Mouse (Mus musculus) kidney, embryonic 16.5 days (tissue): ENCODE data around the gene Pdpn. TPM values are rescaled to one million over a fixed set of nuclear protein-coding genes. Genes with fewer than 3 reads are reported as not detected.

ENCODE experiments used
- ATAC-seq: fragments of 200-750 bp; cut with Nextera tagmentation; 2 replicates; pipeline ENCODE4 v1.8.0; 2017; ENCODE audit warnings: moderate TSS enrichment; ENCODE audit not compliant: low FRiP score, low TSS enrichment
- H3K27ac ChIP-seq: fragments of 300-500 bp; sonication (generic); 2 replicates; pipeline ENCODE4 v1.5.1; 2014; ENCODE audit warnings: low read length
- H3K27me3 ChIP-seq: fragments of 300-500 bp; sonication (generic); 2 replicates; pipeline ENCODE4 v1.6.1; 2014; ENCODE audit warnings: low read length, control low read depth, mixed read lengths; ENCODE audit not compliant: insufficient read depth
- H3K36me3 ChIP-seq: fragments of 300-500 bp; sonication (generic); 2 replicates; pipeline ENCODE4 v1.6.1; 2014; ENCODE audit warnings: low read length, control low read depth, mixed read lengths; ENCODE audit not compliant: insufficient read depth
- H3K4me1 ChIP-seq: fragments of 300-500 bp; sonication (generic); 2 replicates; pipeline ENCODE4 v1.6.1; 2014; ENCODE audit warnings: low read length, control low read depth, mixed read lengths; ENCODE audit not compliant: insufficient read depth
- H3K4me2 ChIP-seq: fragments of 300-500 bp; sonication (generic); replicated peaks from 2 replicates; pipeline ENCODE4 v1.6.1; 2014; ENCODE audit warnings: low read depth, low read length
- H3K4me3 ChIP-seq: fragments of 300-500 bp; sonication (generic); 2 replicates; pipeline ENCODE4 v1.5.1; 2014; ENCODE audit warnings: mild to moderate bottlenecking, low read length
- H3K9ac ChIP-seq: fragments of 300-500 bp; sonication (generic); replicated peaks from 2 replicates; pipeline ENCODE4 v1.6.1; 2014; ENCODE audit warnings: low read length
- H3K9me3 ChIP-seq: fragments of 300-500 bp; sonication (generic); 2 replicates; pipeline ENCODE4 v1.6.1; 2016; ENCODE audit warnings: low read length, control low read depth
- WGBS: fragments of 180-500 bp; shearing (Covaris S2); extraction: QIAGEN DNeasy Blood & Tissue Kit; methylation state at CpG from one replicate; pipeline ENCODE4 v1.1.7; 2014; 5-methylcytosine and 5-hydroxymethylcytosine counted together
- polyA plus RNA-seq: library from polyadenylated mRNA; unstranded; fragments of >200 nt; fragmentation: Nextera tagmentation; extraction: Ambion mirVana; gene quantifications from 2 replicates; pipeline ENCODE4 v1.2.1, GENCODE M21; 2015

Gene Pdpn
- polyA plus RNA-seq, 1 experiment from 2014 or later = 47.5 TPM

GRCm38 (mm10) chr4:143325625-143325941, 26.2 kb upstream of the Pdpn start:
- H3K9ac ChIP-seq = peak overlapping the region; percentile 49; the same call in 1 of the 2 replicates
- H3K4me2 ChIP-seq = peak overlapping the region; percentile 69
- no peaks in the 10 kb centered on the region for H3K9me3 ChIP-seq
- H3K27ac ChIP-seq = no peak overlapping the region
- ATAC-seq = no peak; the same call in 1 of the 2 replicates
- H3K4me3 ChIP-seq = peak overlapping the region; percentile 41
- peaks cover 10% of the 10 kb centered on the region for H3K4me1 ChIP-seq
- no peaks in the 10 kb centered on the region for H3K36me3 ChIP-seq
- 1% methylated on average over 10 of the region's 10 CpGs for WGBS
- H3K27me3 ChIP-seq = no peaks in the 10 kb centered on the region

- H3K9ac ChIP-seq = peak overlapping the region; percentile 49; the same call in 1 of the 2 replicates
- ATAC-seq = no peak; the same call in 1 of the 2 replicates
- H3K36me3 ChIP-seq = no peaks in the 10 kb centered on the region
- peak overlapping the region; percentile 41 for H3K4me3 ChIP-seq
- H3K4me1 ChIP-seq = peaks cover 10% of the 10 kb centered on the region
- H3K27ac ChIP-seq = no peak overlapping the region
- no peaks in the 10 kb centered on the region for H3K9me3 ChIP-seq
- H3K27me3 ChIP-seq = no peaks in the 10 kb centered on the region
- H3K4me2 ChIP-seq = peak overlapping the region; percentile 69
- WGBS = 15% methylated on average over 15 of the region's 15 CpGs
Observed at GRCm38 (mm10) chr4:143324925-143325624, 25.7 kb upstream of the Pdpn start.

GRCm38 (mm10) chr4:143324176-143324924, 25.0 kb upstream of the Pdpn start:
- no peak overlapping the region for H3K4me3 ChIP-seq
- H3K9ac ChIP-seq = no peak overlapping the region
- peaks cover 10% of the 10 kb centered on the region for H3K4me1 ChIP-seq
- no peaks in the 10 kb centered on the region for H3K36me3 ChIP-seq
- no peak for ATAC-seq
- WGBS = 16% methylated on average over 8 of the region's 11 CpGs
- H3K4me2 ChIP-seq = no peak overlapping the region; the same call in 1 of the 2 replicates
- no peaks in the 10 kb centered on the region for H3K9me3 ChIP-seq
- H3K27ac ChIP-seq = no peak overlapping the region
- no peaks in the 10 kb centered on the region for H3K27me3 ChIP-seq

- no peaks in the 10 kb centered on the region for H3K4me1 ChIP-seq
- H3K4me2 ChIP-seq = no peak overlapping the region
- 43% methylated on average over 6 of the region's 6 CpGs for WGBS
- no peaks in the 10 kb centered on the region for H3K27me3 ChIP-seq
- no peak for ATAC-seq
- H3K36me3 ChIP-seq = no peaks in the 10 kb centered on the region
- H3K9me3 ChIP-seq = no peaks in the 10 kb centered on the region
- no peak overlapping the region for H3K9ac ChIP-seq
- H3K4me3 ChIP-seq = no peak overlapping the region
- H3K27ac ChIP-seq = no peak overlapping the region
Observed at GRCm38 (mm10) chr4:143313299-143313698, 13.9 kb upstream of the Pdpn start.

GRCm38 (mm10) chr4:143311341-143311740, 12.0 kb upstream of the Pdpn start:
- Histone ChIP-seq H3K4me1 (no peaks in the 10 kb centered on the region), H3K4me3 (no peak overlapping the region), H3K27ac (no peak overlapping the region), H3K36me3 (no peaks in the 10 kb centered on the region), H3K27me3 (no peaks in the 10 kb centered on the region), H3K9ac (no peak overlapping the region), H3K9me3 (no peaks in the 10 kb centered on the region), H3K4me2 (no peak overlapping the region)
- 42% methylated on average over 2 of the region's 2 CpGs for WGBS
- no peak for ATAC-seq

GRCm38 (mm10) chr4:143305987-143306772, 6.8 kb upstream of the Pdpn start:
- Histone ChIP-seq H3K4me3 (no peak overlapping the region), H3K9ac (no peak overlapping the region), H3K27ac (no peak overlapping the region), H3K4me2 (no peak overlapping the region), H3K27me3 (no peaks in the 10 kb centered on the region), H3K36me3 (no peaks in the 10 kb centered on the region), H3K4me1 (0 out of 2 replicates have a peak, but pooled peaks cover 5% of the 10 kb centered on the region), H3K9me3 (no peaks in the 10 kb centered on the region; the same call in 1 of the 2 replicates)
- no peak for ATAC-seq
- 57% methylated on average over 5 of the region's 5 CpGs for WGBS

GRCm38 (mm10) chr4:143305031-143305430, 5.7 kb upstream of the Pdpn start:
- WGBS = 93% methylated on average over 4 of the region's 4 CpGs
- H3K27me3 ChIP-seq = no peaks in the 10 kb centered on the region
- H3K36me3 ChIP-seq = no peaks in the 10 kb centered on the region
- no peak overlapping the region for H3K4me3 ChIP-seq
- no peak overlapping the region for H3K9ac ChIP-seq
- H3K9me3 ChIP-seq = no peaks in the 10 kb centered on the region; the same call in 1 of the 2 replicates
- no peak overlapping the region for H3K27ac ChIP-seq
- no peak overlapping the region for H3K4me2 ChIP-seq
- ATAC-seq = no peak
- peaks cover 14% of the 10 kb centered on the region; the same call in 1 of the 2 replicates for H3K4me1 ChIP-seq

GRCm38 (mm10) chr4:143302279-143302890, 3.0 kb upstream of the Pdpn start:
- Histone ChIP-seq H3K9ac (no peak overlapping the region), H3K27me3 (no peaks in the 10 kb centered on the region), H3K36me3 (no peaks in the 10 kb centered on the region), H3K9me3 (no peaks in the 10 kb centered on the region; the same call in 1 of the 2 replicates), H3K4me1 (peaks cover 30% of the 10 kb centered on the region), H3K27ac (no peak overlapping the region), H3K4me3 (no peak overlapping the region), H3K4me2 (no peak overlapping the region)
- no peak for ATAC-seq
- 65% methylated on average over 11 of the region's 11 CpGs for WGBS

- Histone ChIP-seq H3K4me3 (no peak overlapping the region), H3K36me3 (no peaks in the 10 kb centered on the region), H3K27ac (no peak overlapping the region), H3K4me1 (peaks cover 35% of the 10 kb centered on the region), H3K27me3 (no peaks in the 10 kb centered on the region), H3K9ac (no peak overlapping the region), H3K9me3 (no peaks in the 10 kb centered on the region; the same call in 1 of the 2 replicates), H3K4me2 (no peak overlapping the region)
- 67% methylated on average over 4 of the region's 4 CpGs for WGBS
- no peak for ATAC-seq
Observed at GRCm38 (mm10) chr4:143301875-143302274, 2.5 kb upstream of the Pdpn start.
